Mouse (Mus musculus) lung, adult 2 months (tissue): Measurements from ENCODE around the gene Stpg3. TPM values are rescaled to one million over a fixed set of nuclear protein-coding genes. Genes with fewer than 3 reads are reported as not detected.

Source experiments
- DNase-seq: peaks from one replicate; pipeline ENCODE4 v3.0.0; 2022
- H3K4me1 ChIP-seq: fragments of 200-500 bp; 2 replicates; pipeline ENCODE4 v1.6.1; 2011; ENCODE audit warnings: low read length; ENCODE audit not compliant: control insufficient read depth, insufficient read depth
- H3K4me3 ChIP-seq: fragments of 200-500 bp; replicated peaks from 2 replicates; pipeline ENCODE3; 2011; ENCODE audit warnings: low read depth, mild to moderate bottlenecking, control low read depth, low read length; ENCODE audit errors: extremely low read depth
- CTCF ChIP-seq: fragments of 200-500 bp; IDR thresholded peaks from 2 replicates; pipeline ENCODE4 v1.5.1; 2011; ENCODE audit warnings: mild to moderate bottlenecking, low read length, control low read depth; ENCODE audit not compliant: insufficient read depth
- POLR2A ChIP-seq: fragments of 200-500 bp; IDR thresholded peaks from 2 replicates; pipeline ENCODE4 v1.6.1; 2011; ENCODE audit warnings: low read depth, mild to moderate bottlenecking, control low read depth, low read length, borderline replicate concordance; ENCODE audit errors: extremely low read depth
- WGBS: fragments of 180-500 bp; shearing (Covaris S2); methylation state at CpG from one replicate; pipeline ENCODE4 v1.1.7; 2018; 5-methylcytosine and 5-hydroxymethylcytosine counted together
- polyA plus RNA-seq: library from polyadenylated mRNA; depleted of rRNA; stranded (reverse); fragments of >200 nt; gene quantifications from 2 replicates; pipeline ENCODE4 v1.2.3, GENCODE M21; 2012

Stpg3 gene
- polyA plus RNA-seq, 1 experiment = not detected

- peak; percentile 83 for DNase-seq
- peak within 1 kb of the TSS; percentile 61 for H3K4me3 ChIP-seq
- TF ChIP-seq POLR2A = peak; percentile 79; the same call in 1 of the 2 replicates
- TF ChIP-seq CTCF = no peak
- H3K4me1 ChIP-seq = peaks cover 26% of the 10 kb centered on the region
- 6% methylated on average over 8 of the region's 8 CpGs for WGBS
Measured at GRCm38 (mm10) chr2:25196172-25196954, 18.1 kb downstream of the Stpg3 start, which contains the start of gene Tor4a. TSS of gene Tor4a (minus strand) at chr2:25196886.

GRCm38 (mm10) chr2:25195211-25196156 is 19.0 kb downstream of the Stpg3 start:
- H3K4me3 ChIP-seq = peak overlapping the region; percentile 61
- peaks cover 26% of the 10 kb centered on the region for H3K4me1 ChIP-seq
- peak; percentile 72 for DNase-seq
- 22% methylated on average over 55 of the region's 55 CpGs for WGBS
- TF ChIP-seq CTCF (no peak), POLR2A (no peak)

- 52% methylated on average over 17 of the region's 17 CpGs for WGBS
- Histone ChIP-seq H3K4me1 (peaks cover 26% of the 10 kb centered on the region), H3K4me3 (peak overlapping the region; percentile 4)
- TF ChIP-seq CTCF (no peak), POLR2A (0 out of 2 replicates have a peak, but pooled peaks have one; percentile 28)
- peak; percentile 29 for DNase-seq
Measured at GRCm38 (mm10) chr2:25194486-25195171, 19.8 kb downstream of the Stpg3 start.

GRCm38 (mm10) chr2:25194006-25194405 is 20.4 kb downstream of the Stpg3 start:
- DNase-seq = no peak
- WGBS = 63% methylated on average over 5 of the region's 5 CpGs
- H3K4me3 ChIP-seq = no peak overlapping the region
- TF ChIP-seq CTCF (no peak), POLR2A (no peak)
- H3K4me1 ChIP-seq = peaks cover 26% of the 10 kb centered on the region

DNA sequence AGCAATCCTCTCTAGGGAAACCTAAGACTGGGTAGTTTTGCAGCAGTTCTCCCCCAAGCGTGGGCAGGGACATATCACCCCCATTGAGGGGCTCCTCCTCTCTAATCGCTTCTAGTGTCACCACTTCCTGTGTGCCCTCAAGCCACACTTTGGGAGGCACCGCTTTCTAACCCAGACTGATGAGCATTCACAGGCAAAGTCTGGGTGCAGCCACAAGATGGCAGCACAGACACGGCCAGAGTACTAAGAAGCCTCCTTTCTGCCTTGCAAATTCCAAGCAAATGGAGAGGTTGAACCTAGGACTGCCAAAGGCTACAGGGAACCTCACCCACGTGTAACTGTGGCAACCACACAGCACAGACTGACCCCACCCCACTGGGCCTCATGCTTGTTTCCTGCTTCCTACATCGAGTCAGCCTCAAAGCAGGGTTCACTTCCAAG is 21.1 kb downstream of the Stpg3 start:
- WGBS = under 1% methylated on average over 6 of the region's 6 CpGs
- no peak overlapping the region for H3K4me3 ChIP-seq

GRCm38 (mm10) chr2:25187841-25188240 is 26.6 kb downstream of the Stpg3 start:
- DNase-seq = no peak
- Histone ChIP-seq H3K4me3 (no peak overlapping the region), H3K4me1 (no peaks in the 10 kb centered on the region)
- 89% methylated on average over 6 of the region's 6 CpGs for WGBS
- no peak for TF ChIP-seq CTCF
- no peak for TF ChIP-seq POLR2A

More for the DNA sequence above, 21.1 kb downstream of the Stpg3 start:
- TF ChIP-seq POLR2A (0 out of 2 replicates have a peak, but pooled peaks have one; percentile 18), CTCF (peak; percentile 93)
- DNase-seq = peak; percentile 80
- peaks cover 26% of the 10 kb centered on the region for H3K4me1 ChIP-seq

DNA sequence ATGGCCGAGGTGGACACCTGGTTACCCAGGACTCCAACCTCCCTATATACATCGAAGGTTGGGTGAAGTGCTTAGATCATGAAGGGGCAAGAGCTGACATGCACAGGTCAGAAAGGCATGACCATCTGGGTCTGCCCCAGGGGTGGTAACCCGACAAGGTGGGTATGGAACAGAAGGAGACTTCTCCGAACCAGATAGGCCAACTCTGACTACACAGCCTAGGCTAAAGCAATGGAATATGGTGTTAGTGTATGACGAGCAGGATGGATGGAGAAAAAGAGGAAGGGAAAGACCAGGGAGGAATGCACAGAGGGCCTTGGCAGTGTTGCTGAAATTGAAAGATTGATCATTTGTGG is 27.9 kb downstream of the Stpg3 start:
- DNase-seq = no peak
- TF ChIP-seq POLR2A (no peak), CTCF (no peak)
- Histone ChIP-seq H3K4me1 (no peaks in the 10 kb centered on the region), H3K4me3 (no peak overlapping the region)
- 53% methylated on average over 5 of the region's 5 CpGs for WGBS

- peak overlapping the region; percentile 6 for H3K4me3 ChIP-seq
- 3% methylated on average over 64 of the region's 64 CpGs for WGBS
- H3K4me1 ChIP-seq = no peaks in the 10 kb centered on the region
- peak; percentile 39; the same call in 1 of the 2 replicates for TF ChIP-seq CTCF
- no peak for TF ChIP-seq POLR2A
- DNase-seq = peak; percentile 62
Measured at GRCm38 (mm10) chr2:25185625-25186574, 28.5 kb downstream of the Stpg3 start.

GRCm38 (mm10) chr2:25184496-25184895 is 29.9 kb downstream of the Stpg3 start:
- TF ChIP-seq POLR2A (no peak; the same call in 1 of the 2 replicates), CTCF (no peak)
- DNase-seq = no peak
- no peak overlapping the region for H3K4me3 ChIP-seq
- WGBS = 89% methylated on average over 7 of the region's 7 CpGs
- H3K4me1 ChIP-seq = no peaks in the 10 kb centered on the region
